Mouse (Mus musculus) small intestine, adult 2 months (tissue): ENCODE results near the gene Snrnp25. TPM values are rescaled to one million over a fixed set of nuclear protein-coding genes. Genes with fewer than 3 reads are reported as not detected.
A peak's percentile ranks its signal among the peaks of the same experiment; 100 is the strongest.

Experiments used
- H3K27ac ChIP-seq: fragments of 200-500 bp; 2 replicates; pipeline ENCODE4 v1.5.1; 2012; ENCODE audit warnings: low read depth, low read length, control low read depth, inconsistent platforms; ENCODE audit not compliant: insufficient read depth
- H3K27me3 ChIP-seq: fragments of 200-500 bp; 2 replicates; pipeline ENCODE4 v1.6.1; 2012; ENCODE audit warnings: mild to moderate bottlenecking, moderate library complexity, low read length, inconsistent platforms; ENCODE audit not compliant: control insufficient read depth, insufficient read depth
- H3K36me3 ChIP-seq: fragments of 200-500 bp; 2 replicates; pipeline ENCODE4 v1.6.1; 2012; ENCODE audit warnings: mild to moderate bottlenecking, low read length, control low read depth, inconsistent platforms; ENCODE audit not compliant: control insufficient read depth, insufficient read depth
- H3K4me1 ChIP-seq: fragments of 200-500 bp; 2 replicates; pipeline ENCODE4 v1.6.1; 2012; ENCODE audit warnings: low read length, inconsistent platforms, mixed read lengths; ENCODE audit not compliant: control insufficient read depth, insufficient read depth, insufficient read length
- H3K4me3 ChIP-seq: fragments of 200-500 bp; 2 replicates; pipeline ENCODE4 v1.5.1; 2012; ENCODE audit warnings: low read depth, mild to moderate bottlenecking, control low read depth, inconsistent platforms, low read length, moderate library complexity
- CTCF ChIP-seq: fragments of 200-500 bp; IDR thresholded peaks from 2 replicates; pipeline ENCODE4 v1.5.1; 2012; ENCODE audit warnings: low read depth, mild to moderate bottlenecking, control low read depth, inconsistent platforms, low read length, moderate library complexity, mixed read lengths; ENCODE audit not compliant: insufficient replicate concordance, insufficient read length; ENCODE audit errors: extremely low read depth
- POLR2A ChIP-seq: fragments of 200-500 bp; IDR thresholded peaks from 2 replicates; pipeline ENCODE4 v1.6.1; 2012; ENCODE audit warnings: low read depth, mild to moderate bottlenecking, control low read depth, inconsistent platforms, low read length, moderate library complexity
- WGBS: fragments of 180-500 bp; shearing (Covaris S2); methylation state at CpG from one replicate; pipeline ENCODE4 v1.1.7; 2018; 5-methylcytosine and 5-hydroxymethylcytosine counted together
- polyA plus RNA-seq: library from polyadenylated mRNA; depleted of rRNA; stranded (reverse); fragments of >200 nt; gene quantifications from 2 replicates; pipeline ENCODE4 v1.2.3, GENCODE M21; 2012

The Snrnp25 gene
- polyA plus RNA-seq, 1 experiment: 22.5 TPM

DNA sequence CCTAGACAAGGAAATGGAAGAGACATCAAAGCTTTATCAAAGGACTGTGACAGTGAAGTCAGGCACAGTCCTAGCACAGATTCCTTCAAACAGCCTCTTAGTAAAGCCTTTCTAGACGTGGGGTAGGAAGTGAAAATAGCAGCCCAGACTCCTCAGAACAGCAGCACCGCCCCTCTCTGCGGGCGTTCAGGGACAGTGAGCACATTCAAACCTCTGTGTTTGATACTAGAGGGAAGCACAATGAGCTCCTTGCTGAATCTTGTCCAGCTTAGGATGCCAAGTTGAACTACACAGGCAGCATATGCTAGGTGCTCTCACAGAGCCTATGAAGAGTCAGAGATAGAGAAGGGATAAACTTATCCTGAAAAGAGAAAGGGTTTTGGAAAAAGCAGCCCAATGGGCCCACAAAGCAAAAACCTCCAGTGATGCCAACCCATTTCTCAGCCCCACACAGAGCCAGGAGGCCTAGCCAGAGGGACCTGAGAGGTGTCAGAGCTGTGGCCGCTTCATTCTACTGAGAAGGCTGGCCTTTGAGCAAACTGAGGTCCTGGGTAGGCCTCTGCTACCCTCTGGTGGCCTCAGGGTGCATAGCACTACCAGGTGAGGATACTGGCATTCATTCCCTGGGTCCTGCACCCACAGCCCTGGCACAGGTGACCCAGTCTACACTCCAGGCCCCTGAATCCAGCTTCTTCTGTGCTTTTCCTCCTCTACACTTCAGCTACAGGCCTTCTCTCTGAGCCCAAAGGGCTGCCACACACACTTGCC lies 33.1 kb downstream of the Snrnp25 start:
- peaks cover 3% of the 10 kb centered on the region; the same call in 1 of the 2 replicates for H3K4me1 ChIP-seq
- peaks cover 17% of the 10 kb centered on the region for H3K36me3 ChIP-seq
- H3K27ac ChIP-seq: no peak overlapping the region
- WGBS: 56% methylated on average over 5 of the region's 5 CpGs
- no peak overlapping the region for H3K4me3 ChIP-seq
- TF ChIP-seq POLR2A (no peak), CTCF (peak; percentile 93)
- no peaks in the 10 kb centered on the region for H3K27me3 ChIP-seq

GRCm38 (mm10) chr11:32241391-32241790 lies 36.2 kb downstream of the Snrnp25 start:
- Histone ChIP-seq H3K27me3 (no peaks in the 10 kb centered on the region), H3K36me3 (peaks cover 19% of the 10 kb centered on the region), H3K4me3 (no peak overlapping the region), H3K4me1 (peaks cover 3% of the 10 kb centered on the region; the same call in 1 of the 2 replicates), H3K27ac (peak overlapping the region; percentile 15; the same call in 1 of the 2 replicates)
- no peak for TF ChIP-seq POLR2A
- no peak for TF ChIP-seq CTCF

- 47% methylated on average over 3 of the region's 3 CpGs for WGBS
- peaks cover 3% of the 10 kb centered on the region; the same call in 1 of the 2 replicates for H3K4me1 ChIP-seq
- H3K4me3 ChIP-seq: no peak overlapping the region
- no peak overlapping the region for H3K27ac ChIP-seq
- no peaks in the 10 kb centered on the region for H3K27me3 ChIP-seq
- peaks cover 19% of the 10 kb centered on the region for H3K36me3 ChIP-seq
- TF ChIP-seq CTCF (no peak), POLR2A (no peak)
Observed at GRCm38 (mm10) chr11:32242209-32242608, 37.0 kb downstream of the Snrnp25 start.

GRCm38 (mm10) chr11:32243205-32243955 lies 38.2 kb downstream of the Snrnp25 start:
- Histone ChIP-seq H3K4me3 (no peak overlapping the region), H3K27ac (no peak overlapping the region), H3K36me3 (peaks cover 24% of the 10 kb centered on the region), H3K27me3 (no peaks in the 10 kb centered on the region), H3K4me1 (peaks cover 3% of the 10 kb centered on the region; the same call in 1 of the 2 replicates)
- no peak for TF ChIP-seq POLR2A
- no peak for TF ChIP-seq CTCF
- 81% methylated on average over 7 of the region's 7 CpGs for WGBS

DNA sequence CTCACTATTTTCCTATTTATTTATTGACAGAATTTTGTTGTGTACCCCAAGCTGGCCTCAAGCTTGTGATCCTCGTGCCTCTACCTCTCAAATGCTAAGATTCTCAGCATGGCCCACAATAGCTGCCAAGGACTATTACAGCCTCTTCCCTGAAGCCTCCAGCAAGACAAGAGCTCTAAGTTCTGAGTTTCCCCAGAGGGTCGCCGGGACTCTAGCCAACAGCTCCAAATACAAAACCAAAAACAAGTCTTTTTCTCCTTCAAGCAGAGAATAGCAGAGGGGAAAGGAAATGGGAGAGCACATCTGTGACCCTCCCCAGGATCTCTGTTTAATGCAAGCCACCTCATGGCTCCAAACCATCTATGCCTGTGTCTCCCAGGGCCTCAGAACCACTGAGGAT lies 38.8 kb downstream of the Snrnp25 start:
- Histone ChIP-seq H3K27ac (no peak overlapping the region), H3K36me3 (peaks cover 24% of the 10 kb centered on the region), H3K4me3 (no peak overlapping the region), H3K4me1 (peaks cover 3% of the 10 kb centered on the region; the same call in 1 of the 2 replicates), H3K27me3 (no peaks in the 10 kb centered on the region)
- TF ChIP-seq CTCF (no peak), POLR2A (no peak)
- WGBS: 73% methylated on average over 3 of the region's 3 CpGs

- WGBS: 89% methylated on average over 1 of the region's 1 CpGs
- peaks cover 3% of the 10 kb centered on the region; the same call in 1 of the 2 replicates for H3K4me1 ChIP-seq
- TF ChIP-seq CTCF: no peak
- no peak for TF ChIP-seq POLR2A
- H3K36me3 ChIP-seq: peaks cover 25% of the 10 kb centered on the region
- H3K27me3 ChIP-seq: no peaks in the 10 kb centered on the region
- H3K27ac ChIP-seq: no peak overlapping the region
- H3K4me3 ChIP-seq: no peak overlapping the region
Observed at GRCm38 (mm10) chr11:32244617-32245016, 39.4 kb downstream of the Snrnp25 start.

- Histone ChIP-seq H3K27ac (no peak overlapping the region), H3K36me3 (peaks cover 26% of the 10 kb centered on the region), H3K4me1 (peaks cover 3% of the 10 kb centered on the region; the same call in 1 of the 2 replicates), H3K27me3 (no peaks in the 10 kb centered on the region), H3K4me3 (no peak overlapping the region)
- TF ChIP-seq CTCF: no peak
- no peak for TF ChIP-seq POLR2A
- 89% methylated on average over 6 of the region's 6 CpGs for WGBS
Observed at GRCm38 (mm10) chr11:32245614-32246013, 40.4 kb downstream of the Snrnp25 start.
